Mouse (Mus musculus) gastrocnemius, postnatal 36 days (tissue): ENCODE results near the gene Gm17660. TPM values are rescaled to one million over a fixed set of nuclear protein-coding genes. Genes with fewer than 3 reads are reported as not detected.
"Not testable (repeated sequence)": the region's sequence is repeated elsewhere in the genome, so short reads cannot be mapped to it uniquely, and the experiment has no call there.

Experiments
- DNase-seq, 2 experiments: peaks; one replicate each; pipeline ENCODE4 v3.0.0; 2022
- intact Hi-C: fragments of 180-260 bp; cut with DNase I; formaldehyde crosslinking; loops from one replicate; pipeline ENCODE4 v1.15.1; 2025
- total RNA-seq, 2 experiments: library from RNA; stranded (reverse); gene quantifications; 2 replicates each; pipeline ENCODE4 v1.2.3; 2021

The Gm17660 gene
- total RNA-seq, 2 experiments from 2014 or later, result 0.56 TPM; not detected in 1

DNA sequence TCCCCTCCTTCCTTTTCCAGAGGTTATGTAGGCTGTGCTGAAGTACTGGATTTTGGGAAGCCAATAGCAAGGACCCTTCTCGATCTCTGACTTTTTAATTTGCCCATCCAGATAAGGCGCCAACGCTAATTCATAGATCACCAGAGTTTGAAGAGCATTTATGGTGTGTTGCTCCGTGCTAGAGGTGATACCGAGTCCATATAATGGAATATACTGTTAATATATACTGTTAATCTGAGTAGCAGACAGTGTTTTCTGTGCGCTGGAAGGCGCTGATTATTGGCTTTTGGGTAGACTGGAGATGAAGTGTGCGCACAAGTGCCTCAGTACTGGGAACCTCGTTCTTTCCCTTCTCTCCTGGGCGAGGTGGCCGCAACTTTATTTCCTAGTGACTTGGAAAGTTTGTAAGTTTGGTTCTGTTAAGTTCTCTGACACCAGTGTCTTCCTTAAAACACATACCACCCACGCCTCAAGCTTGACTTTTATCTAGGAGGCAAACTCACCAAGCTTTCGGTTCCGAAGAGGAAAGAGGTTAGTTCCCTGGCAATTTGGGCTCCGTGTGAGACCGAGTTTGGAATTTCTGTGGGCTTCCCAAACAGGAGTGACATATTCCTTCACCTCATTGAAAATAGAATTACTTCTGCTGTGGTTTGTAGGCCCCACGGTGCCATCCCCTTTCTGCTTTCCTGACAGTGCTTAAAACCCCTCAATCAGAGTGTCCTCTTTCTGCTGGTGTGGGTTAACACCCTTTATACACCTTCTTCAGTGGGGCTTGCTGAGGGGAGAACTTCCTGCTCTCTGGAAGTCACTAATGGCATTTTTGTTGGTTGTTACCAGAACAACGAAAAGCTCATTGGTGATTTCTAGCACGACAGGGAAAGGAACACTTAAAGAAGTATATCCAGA lies 30.0 kb downstream of the Gm17660 start:
- intact Hi-C loops, result no loop called here
- no peak for DNase-seq

DNA sequence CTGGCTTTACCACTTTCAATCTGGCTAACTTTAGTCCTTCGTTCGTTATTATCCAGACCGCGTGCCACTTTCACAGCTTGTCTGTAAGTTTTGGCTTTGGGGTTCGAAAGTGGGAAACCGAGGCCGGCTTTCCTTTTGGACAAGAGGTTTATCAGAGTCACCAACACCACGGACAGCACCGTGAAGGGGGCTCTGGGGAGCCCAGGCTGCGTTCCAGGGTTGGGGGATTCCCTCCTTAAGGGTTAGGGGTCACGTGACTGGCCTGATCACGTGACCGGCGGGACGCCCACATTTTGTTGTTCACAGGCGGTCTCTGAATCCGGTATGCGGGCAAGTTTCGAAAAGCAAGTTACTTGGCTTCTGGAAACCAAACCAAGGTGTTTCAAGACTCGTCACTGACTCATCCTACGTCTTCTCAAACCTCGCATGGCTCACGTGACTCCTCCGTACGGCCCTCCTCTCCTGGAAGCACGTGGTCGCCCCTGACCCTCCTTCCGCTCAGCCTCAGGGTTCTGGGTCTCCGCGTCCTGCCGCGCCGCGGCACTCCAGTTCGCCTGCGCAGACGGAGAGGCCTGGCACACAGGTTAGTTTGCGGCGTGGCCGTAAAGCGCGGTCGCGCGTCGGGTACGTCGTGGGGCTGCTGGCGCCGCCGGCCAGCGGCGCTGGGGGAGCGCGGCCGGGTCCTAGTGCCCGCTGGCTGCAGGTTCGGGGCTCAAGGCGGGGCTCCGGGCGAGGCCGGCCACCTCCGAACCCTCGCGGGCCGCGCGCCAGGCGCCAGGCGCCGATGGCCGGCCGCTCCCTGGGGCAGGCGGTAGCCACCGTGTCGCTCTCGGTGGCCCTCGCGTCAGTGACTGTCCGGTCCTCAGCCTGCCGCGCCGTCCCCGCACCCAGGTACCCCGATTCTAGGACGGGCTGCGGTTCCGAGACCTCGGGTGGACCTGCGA lies 30.9 kb downstream of the Gm17660 start, which contains the start of gene Nudt9:
Gene Nudt9 (plus strand): TSS at position 51 of the 944 bp plus-strand sequence.
- peak; percentile 92 to 96 for DNase-seq
- intact Hi-C loops, result no loop called here

DNA sequence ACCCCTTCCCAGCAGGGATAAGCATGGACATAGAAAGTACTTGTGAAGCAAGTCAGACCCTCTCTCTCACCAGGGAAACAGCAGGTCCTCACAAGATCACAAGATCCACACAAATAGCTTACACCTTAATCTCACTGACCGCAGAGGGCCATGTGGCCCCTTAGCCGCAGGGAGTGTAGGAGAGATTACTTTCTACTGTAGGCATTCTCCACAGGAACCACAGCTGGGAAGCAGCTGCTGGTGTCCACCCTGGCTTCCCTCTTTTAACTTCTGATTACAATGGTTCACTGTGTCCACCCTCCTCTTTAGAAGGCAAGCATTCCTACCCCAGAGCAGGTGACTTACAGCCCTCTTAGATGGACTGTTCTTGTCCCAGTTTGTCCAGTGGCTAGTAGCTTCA lies 33.7 kb downstream of the Gm17660 start:
- intact Hi-C loops, result no loop called here
- DNase-seq, result no peak

DNA sequence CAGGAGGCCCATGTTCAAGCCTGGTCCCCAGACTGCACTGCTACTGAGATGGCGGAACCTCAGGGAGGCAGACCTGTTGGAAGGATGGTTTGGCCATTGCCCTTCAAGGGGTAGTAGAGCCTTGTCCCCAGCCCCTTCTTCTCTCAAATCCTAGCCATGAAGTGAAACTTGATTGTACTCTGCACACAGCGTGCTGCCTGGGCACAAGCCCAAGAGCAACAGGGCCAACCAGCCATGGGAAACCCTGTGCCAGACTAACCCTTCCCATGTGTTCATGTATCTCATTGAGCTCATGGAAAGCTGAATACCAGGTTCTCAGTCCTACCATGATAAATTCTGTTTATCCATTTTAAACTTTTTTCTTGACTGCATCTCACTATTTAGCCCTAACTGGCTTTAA lies 34.5 kb downstream of the Gm17660 start:
- DNase-seq, result no peak
- intact Hi-C loops, result no loop called here

DNA sequence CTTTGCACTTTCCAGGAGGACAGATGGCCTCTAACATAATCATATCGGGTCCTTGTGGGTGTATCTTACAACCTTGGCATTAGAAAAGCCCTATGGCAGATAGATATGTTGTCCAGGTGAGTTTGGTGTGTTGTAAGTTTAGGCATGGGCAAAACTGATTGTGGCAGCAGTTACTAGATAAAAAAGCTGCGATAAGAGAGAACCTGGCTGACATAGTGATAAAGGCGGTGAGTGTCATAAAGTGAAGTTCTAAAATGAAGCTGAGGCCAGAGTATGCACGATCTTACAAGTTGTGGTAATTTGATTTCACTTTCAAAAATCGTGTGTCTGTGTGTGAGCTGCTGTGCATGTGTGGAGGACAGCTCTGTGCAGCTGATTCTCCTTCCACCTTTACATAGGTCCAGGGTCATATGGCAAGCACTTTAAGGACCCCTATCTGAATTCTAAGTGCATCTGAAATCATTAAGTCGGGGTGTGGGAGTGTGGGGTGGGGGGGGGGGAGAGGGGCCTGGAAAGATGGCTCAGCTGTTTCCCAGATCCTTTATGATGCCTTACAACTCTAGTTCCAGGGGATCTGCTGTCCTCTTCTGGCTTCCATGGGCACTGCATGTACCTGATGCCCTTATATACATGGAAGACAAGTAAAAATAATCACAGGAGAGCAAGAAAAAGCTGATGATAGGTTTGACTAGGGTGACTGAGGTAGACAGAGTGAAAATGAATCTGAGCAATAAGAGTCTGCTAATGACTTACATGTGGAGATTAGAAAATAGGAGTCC lies 38.1 kb downstream of the Gm17660 start:
- DNase-seq, result no peak
- intact Hi-C loops, result loop anchor here (2.0 kb wide), 1 partner anchor 41 kb away; no protein-coding TSS in a partner anchor

DNA sequence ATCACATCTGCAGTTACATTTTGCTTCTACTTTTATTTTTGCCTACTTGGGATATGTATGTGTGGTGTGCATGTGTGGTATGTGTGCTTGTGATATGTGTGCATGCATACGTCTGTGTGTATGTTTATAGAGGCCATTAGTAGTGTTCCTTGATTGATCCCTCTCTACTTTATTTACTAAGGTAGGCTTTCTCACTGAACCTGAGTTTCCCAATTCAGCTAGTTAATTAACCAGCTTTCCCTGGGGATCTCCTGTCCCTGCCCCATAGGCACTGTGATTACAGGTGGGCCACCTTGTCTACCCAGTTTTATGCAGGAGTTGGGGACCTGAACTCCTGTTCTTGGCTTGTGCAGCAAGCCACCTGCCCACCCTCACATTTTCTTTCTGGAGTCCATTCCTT lies 40.7 kb downstream of the Gm17660 start:
- intact Hi-C loops, result no loop called here

DNA sequence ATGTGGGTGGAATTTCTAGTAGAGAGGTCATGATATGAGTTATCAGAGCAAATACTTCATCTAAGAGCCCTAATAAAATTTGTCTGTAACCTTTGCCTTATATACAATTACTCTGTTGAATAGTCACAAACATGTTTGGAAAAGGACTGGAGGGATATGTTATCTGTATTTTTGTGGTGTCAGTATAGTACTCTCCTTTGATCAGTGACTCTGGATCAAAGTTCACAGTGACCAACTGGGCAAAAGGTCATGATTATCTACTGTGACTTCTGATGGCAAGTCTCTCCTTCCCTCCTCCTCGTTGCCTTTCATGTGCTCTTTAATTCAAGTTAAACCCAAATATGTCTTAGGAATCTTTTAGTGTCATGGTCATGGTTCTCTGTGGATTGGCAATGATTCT lies 41.6 kb downstream of the Gm17660 start:
- intact Hi-C loops, result no loop called here
- no peak for DNase-seq

More for the DNA sequence above, 40.7 kb downstream of the Gm17660 start:
- no peak for DNase-seq

DNA sequence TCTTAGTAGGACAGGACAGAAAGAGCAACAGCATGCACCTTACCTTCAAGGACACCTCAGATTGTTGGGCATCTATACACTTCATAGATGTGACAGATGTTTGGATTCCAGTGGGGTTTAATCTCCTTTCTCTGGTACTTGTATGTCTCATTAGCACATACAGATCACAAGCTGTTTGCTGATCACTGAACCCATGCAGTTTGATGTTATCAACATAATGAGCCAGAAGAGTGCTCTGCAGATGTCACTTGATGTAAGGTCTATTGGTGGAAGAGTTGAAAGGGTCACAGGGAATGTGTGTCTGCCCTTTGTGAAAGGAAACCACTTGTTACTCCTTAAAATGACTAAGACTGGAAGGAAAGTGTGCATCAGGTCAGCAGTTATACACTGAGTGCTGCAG lies 42.3 kb downstream of the Gm17660 start:
- no peak for DNase-seq
- intact Hi-C loops, result no loop called here

DNA sequence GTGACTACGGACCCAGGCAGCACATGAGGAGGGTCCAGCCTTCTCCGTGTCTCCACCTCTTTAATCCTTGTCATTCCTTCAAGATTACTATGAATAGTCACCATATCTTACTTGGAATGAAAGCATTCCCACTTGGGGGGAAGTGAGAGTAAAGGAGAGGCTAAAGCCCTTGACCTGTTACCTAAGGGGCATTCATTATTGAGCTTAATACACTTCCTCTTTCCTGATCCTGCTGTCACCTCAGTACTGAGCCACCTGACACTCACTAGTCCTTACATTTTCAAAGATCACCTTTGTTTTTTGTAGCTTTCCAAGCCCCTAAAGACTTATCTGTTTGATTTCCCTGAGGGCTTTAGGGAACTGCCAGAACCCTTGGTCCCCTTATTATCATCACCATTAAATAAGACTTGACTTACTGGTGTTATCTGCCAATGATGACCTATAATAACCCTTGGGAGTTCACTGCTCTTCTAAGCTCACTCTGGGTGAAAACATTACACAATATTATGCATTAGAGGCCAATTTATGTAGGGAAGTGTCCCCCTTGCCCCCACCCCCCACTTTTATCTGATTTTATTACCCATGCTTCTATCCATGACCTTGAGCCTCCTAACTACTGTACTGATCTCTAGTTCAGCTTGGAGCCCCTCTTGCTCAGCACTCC lies 44.8 kb downstream of the Gm17660 start:
- intact Hi-C loops, result no loop called here
- no peak for DNase-seq

DNA sequence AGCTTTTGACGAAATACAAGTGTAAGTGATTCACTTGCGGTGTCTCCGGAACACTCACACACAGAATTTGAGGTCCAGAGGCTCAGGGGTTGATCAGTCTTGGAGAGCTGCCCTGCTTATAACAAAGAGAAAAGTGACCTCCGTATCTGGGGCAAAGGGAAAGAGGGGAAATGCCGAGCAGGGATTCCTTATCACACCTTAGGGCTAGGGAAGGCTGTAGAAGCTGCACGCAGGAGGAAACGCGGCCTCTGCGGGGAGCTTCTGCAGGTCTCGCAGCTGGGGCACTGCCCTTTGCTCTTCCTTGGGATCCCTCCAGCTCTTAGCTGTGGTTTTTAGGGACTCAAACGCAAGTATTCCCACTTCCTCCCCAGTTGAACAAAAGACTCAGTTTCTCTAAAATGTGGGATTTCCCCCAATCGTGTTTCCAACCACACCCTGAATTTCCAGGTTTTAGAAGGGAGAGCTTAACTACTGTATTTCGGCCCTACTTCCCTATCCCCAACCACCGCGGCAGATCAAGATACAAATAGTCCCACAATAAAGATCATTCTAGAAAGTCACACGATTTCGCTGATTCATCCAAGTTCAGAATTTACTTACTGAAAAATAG lies 52.1 kb downstream of the Gm17660 start:
- no peak for DNase-seq
- intact Hi-C loops, result no loop called here

DNA sequence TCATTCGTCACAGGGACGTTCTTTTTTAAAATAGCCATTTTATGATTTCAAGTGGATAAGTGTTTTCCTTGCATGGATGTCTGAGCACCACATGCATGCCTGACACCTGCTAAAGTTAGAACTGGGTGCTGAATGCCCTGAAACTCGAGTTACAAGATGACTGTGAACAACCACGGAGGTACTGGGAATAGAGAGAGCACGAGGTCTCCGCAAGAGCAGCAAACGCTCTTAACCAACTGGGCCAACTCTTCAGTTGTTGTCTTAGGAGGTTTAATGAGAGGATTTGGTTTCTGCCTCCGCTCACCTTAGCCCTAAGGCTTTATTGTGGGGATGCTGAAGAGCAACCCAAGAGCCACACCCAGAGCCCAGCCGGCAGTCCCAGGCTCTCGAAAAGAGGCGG lies 52.6 kb downstream of the Gm17660 start:
- DNase-seq, result no peak
- intact Hi-C loops, result no loop called here

DNA sequence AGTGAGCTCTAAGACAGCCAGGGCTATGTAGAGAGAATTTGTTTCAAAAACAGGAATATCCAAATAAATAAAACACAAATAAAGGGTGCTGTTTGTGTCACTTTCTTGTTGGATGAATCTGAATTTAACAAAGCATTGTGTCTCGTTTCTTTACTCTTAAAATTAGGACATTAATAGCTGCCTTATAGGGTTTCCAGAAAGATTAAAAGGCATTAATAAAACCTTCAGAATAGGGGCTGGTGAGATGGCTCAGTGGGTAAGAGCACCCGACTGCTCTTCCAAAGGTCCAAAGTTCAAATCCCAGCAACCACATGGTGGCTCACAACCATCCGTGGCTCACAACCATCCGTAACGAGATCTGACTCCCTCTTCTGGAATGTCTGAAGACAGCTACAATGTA lies 53.2 kb downstream of the Gm17660 start:
- DNase-seq, intact Hi-C loops: not testable (repeated sequence)

DNA sequence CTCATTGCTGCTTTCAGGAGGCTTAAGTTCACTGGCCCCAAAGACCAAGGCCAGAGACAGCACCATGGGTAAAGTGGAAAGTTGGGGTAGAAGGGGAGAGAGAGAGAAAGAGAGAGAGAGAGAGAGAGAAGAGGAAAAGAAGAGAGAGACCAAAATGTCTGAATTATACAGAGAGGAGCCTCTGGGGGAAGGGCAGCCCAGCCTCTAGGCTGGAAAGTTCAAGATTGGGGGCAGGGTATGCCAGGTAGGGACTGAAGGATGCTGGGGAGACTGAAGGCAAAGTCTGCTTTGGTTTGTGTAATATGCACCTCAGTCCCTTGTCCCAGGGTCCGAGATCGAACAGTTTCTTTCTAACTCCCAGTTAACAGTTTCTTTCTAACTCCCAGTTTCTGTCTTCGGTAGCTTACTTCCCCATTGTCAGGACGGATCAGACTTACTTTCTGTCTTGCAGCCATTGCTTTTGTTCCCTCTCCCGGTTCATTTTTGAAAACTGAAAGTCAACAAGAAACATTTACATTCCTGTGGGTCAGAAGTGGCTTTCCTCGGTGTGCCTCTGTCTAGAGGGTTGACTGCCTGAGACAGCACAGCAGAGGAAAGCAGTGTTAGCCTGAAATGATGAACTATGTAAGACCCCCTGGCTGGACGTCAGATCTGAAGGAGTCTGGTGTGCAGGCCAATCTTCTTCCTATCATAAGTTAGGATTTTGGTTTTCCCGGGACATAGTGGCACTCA lies 54.0 kb downstream of the Gm17660 start:
- intact Hi-C loops, result no loop called here

DNA sequence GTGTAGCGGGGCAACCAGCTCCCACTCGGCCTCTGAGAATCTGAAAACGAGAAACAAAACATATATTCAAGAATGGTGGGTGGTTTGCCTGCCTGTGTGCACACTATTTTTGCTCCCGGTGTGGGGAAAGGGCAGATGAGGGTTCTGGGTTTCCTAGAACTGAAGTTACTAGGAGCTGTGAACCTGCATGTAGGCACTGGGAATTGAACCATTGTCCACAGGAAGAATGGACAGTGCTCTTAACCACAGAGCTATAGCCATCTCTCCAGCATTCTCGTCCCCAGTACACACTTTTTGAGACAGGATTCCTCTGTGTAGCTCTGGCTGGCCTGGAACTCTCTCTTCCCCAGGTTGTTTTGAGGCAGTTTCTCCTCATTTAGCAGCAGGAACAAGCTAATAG lies 54.9 kb downstream of the Gm17660 start:
- intact Hi-C loops, result no loop called here

More for the DNA sequence above, 54.0 kb downstream of the Gm17660 start:
- DNase-seq, result no peak

DNA sequence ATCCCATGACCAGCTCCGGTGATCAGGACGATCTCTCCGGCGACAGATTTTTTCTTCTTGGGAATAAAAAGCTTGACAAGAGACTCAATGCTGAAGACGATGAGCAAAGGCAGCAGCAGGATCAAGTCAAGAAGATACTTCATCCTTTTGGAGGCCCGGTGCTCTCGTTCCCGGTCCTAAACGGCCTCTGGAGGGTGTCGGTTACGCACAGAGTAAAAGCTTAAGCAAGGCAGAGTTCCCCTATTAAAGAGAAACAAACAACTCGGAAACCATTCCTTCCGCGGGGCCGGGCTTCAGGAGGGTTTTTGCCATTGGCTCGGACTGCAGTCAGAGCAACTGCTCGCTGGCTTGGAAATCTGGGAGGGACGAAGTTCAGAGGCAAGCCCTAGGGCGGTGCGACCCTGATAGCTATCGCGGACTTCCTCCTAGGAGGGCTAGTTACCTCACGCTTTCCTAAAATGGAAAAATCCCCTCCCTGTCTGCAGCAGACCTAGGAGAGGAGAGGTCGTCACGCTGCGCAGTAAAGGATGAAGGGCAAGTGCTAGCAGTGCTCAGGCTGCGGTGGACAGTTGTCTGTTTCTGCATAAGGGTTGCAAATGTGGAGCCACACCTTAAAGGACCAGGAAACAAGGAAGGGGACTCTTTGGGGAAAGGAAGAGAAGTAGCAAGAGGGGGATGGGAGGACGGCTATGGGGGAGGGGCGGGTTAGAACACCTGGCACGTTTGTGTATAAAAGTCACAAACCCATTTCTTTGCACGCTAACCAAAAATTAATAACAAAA lies 55.6 kb downstream of the Gm17660 start, which contains the start of gene Hsd17b11:
Gene Hsd17b11 (minus strand): TSS at position 323 of the 782 bp plus-strand sequence.
- intact Hi-C loops, result no loop called here
- DNase-seq, result peak; percentile 75 to 82

More for the DNA sequence above, 54.9 kb downstream of the Gm17660 start:
- no peak for DNase-seq
